Mouse (Mus musculus) adrenal gland, adult 2 months (tissue): Measurements from ENCODE around the gene Ccdc50. TPM values are rescaled to one million over a fixed set of nuclear protein-coding genes. Genes with fewer than 3 reads are reported as not detected.

ENCODE experiments used
- DNase-seq: peaks from one replicate; pipeline ENCODE4 v3.0.0; 2021
- long read RNA-seq: library from polyadenylated mRNA; stranded (forward); transcript quantifications from one replicate; pipeline ENCODE4 v2.0.0, GENCODE M21; 2021
- polyA plus RNA-seq: library from polyadenylated mRNA; depleted of rRNA; stranded (reverse); fragments of >200 nt; gene quantifications from 2 replicates; pipeline ENCODE4 v1.2.3, GENCODE M21; 2012; rRNA removed
- total RNA-seq, 2 experiments: library from RNA; stranded (reverse); gene quantifications; 2 replicates each; pipeline ENCODE4 v1.2.3; 2021

Gene Ccdc50
- total RNA-seq: 10 to 100 TPM; 81.4 to 87.1 TPM
- polyA plus RNA-seq: 17.9 and 28.6 TPM in 2 replicates
- long read RNA-seq, full-length matches to known transcripts: 13 of 19 reads
- long read RNA-seq, partial matches to known transcripts: 2 of 19 reads
- long read RNA-seq, other reads (novel, unspliced or antisense): 4 of 19 reads

DNA sequence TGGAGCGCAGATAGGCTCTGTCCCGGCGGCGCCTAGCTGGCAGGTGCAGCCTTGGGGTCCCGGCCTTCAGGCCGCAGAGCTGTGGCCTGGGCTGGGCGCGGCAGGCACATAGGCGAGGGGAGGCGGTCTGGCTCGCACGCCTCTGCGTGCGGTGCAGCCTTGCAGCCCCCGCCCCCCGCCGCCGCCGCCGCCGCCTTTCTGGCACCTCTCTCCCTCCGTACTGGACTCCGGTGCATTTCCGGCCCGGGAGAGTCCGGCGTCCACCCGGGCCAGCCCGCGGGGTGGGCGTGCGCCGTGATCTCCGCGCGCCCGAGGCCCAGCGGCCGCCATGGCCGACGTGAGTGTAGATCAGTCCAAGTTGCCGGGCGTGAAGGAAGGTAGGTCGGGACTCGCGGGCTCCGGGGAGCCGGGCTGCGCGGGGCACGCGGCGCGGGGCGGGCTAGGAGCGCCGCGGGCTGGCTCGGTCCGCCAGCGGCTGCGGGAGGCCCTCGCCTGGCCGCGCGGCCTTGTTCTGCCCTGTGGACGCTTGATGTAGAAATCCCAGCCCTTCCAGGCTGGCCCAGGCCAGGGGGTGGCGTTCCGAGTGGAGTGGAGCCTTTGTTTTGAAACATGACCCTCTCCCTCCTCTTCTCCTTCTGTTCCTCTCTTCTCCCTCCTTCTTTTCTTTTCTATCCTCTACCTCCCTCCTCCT is at the start of gene Ccdc50:
TSS of gene Ccdc50 (plus strand) at position 109 of the 691 bp plus-strand sequence.
- DNase-seq: peak; percentile 92

DNA sequence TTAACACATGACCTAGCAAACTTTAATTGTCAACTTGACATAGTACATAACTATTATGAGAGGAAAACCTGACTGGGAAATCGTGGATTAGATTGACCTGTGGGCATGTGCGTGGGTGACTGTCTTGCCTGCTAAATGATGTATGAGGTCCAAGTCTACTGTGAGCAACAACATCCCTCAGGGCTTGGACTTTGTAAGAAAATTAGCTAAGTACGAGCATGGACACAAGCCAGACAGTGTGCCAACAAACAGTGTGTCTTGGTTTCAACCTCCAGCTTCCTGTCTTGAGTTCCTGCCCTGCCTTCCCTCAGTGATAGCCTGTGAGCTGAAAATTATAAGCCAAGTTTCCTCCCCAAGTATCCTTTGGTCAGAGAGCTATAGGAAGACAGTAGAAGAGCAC is 41.1 kb upstream of the Ccdc50 start:
- no peak for DNase-seq

DNA sequence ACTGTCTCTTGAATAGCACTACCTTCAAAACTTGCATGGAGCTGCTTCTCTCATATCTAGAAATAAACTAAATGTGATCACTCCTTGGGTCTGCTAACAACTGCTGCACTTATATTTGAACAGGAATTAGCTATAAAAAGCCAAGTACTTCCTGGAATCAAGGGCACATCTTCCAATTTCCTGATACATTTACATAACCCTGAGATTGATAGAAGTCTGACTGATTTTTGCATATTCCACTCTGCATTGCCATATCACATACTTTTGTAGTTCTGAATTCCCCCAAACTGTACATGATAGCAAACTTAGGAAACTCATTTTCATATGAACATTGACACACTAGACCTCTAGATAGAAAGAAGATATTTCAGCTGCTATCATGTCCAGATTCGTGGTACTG is 40.3 kb upstream of the Ccdc50 start:
- no peak for DNase-seq

DNA sequence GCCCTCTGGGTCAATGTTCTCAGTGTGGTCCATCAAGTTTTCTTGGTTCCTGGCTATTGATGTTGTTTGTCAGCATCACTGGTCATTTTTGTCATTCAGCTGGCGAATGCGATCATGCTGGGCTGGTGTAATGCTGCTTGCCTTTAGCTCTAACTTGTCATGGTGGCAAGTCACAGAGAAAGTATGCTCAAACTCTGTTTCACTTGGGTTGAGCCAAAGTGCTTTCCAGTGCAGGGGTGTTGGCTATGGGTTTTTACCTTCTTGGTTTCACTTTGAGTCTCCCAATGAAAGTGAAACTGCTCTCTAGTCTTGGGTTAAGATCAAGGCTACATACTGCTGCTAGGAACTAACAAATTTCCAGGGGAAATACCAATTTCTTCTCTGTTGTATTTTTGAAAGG is 39.4 kb upstream of the Ccdc50 start:
- DNase-seq: no peak

DNA sequence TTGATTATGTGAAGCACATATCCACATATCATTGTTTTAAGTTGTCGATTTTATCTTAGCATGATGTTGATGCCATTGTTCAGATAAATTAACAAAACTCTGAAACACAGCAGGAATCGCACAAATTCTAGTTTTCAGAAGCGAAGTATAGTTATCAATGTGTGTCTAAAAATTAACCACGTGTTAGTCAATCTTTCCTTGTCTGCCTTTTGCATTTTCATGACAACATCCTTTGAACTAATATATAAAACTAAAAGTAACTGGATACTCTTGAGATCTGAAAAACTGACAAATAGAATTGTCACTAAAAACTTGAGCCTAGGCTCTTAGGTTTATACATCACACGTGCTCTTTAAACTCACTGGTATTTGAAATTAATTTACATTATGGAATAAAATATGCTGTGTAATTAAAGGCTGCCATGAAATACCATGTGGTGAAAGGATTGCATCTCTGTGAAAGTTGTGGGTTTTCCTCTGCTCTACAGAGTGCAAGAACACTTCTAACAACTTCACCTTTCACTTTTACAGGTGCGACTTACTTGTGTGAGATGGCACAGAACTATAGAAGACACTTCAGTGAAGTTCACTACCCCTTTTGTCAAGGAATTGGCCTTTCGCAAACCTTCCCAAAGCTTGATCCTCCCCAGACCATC is 38.7 kb upstream of the Ccdc50 start:
- DNase-seq: no peak

DNA sequence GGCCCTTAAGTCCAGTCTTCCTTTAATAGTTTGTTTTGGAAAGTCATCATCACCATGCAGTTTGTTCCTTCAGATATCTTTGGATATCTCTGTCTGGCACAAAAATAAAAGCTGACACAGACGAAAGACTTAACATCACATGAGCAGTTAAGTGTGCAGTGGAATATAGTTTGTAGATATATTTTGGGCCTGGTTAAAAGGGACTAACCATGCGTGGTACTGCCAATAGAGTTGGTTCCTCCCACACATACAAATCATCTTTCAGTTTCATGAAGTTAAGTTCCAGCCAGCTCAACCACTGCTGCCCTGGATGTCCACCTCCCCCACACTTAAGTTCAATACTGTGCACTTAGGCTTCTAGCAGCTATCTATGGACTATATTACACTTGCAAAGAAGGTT is 34.2 kb upstream of the Ccdc50 start:
- no peak for DNase-seq

DNA sequence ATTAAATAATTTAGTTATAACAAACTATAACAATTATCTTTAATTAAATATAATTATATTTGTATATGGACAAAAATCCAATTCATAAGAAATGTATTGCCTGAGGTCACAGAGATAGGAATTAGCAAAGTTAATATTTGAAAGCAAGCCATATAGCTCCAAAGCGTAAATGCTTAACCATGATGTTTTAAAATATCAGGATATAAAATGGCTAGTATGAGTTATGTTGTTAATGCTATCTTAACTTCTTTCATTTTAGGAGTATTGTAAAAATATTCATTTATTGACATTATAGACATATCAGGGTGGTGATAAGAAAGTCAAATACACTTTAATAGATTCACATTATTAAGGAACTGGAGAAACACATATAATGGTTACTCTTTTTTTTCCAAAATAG is 28.6 kb upstream of the Ccdc50 start:
- DNase-seq: no peak

DNA sequence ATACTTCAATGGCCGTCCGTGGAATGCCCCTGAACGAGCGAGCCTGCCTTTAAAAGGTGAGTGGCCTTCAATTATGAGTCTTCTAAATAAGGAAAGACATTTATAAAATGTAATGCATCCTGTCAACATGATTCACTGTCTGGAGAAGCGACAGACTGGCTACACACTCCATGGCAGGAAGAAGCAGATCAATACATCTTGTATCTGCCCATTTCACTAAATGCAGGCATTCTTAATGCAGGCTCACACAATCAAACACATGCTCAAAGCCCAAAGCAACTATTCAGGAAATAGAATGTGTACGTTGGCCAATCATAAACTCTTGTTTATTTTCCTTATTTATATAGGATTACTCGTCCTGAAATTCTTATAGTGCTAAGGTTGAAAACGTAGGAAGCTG is 18.5 kb upstream of the Ccdc50 start, which contains the start of gene Uts2b:
TSS of gene Uts2b (minus strand) at position 49 of the 400 bp plus-strand sequence.
- DNase-seq: no peak

DNA sequence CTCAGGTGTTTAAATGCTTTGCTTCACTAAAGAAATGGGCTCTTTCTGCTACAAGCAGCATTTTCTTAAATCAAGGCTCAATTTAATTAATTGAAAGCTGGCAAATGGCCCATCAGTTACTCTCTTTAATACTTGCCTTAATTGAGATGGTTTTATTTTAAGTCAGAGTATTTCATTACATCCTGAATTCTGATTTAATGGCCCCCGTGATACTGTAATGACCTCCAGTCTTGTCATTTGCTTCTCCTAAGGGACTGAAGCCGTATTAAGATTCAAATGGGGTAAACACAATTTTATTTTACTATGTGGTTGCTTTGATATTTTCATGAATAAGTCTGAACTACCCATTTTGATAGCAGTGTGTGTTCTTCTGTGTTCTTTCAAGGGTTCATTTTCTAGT is 18.0 kb upstream of the Ccdc50 start:
- no peak for DNase-seq

DNA sequence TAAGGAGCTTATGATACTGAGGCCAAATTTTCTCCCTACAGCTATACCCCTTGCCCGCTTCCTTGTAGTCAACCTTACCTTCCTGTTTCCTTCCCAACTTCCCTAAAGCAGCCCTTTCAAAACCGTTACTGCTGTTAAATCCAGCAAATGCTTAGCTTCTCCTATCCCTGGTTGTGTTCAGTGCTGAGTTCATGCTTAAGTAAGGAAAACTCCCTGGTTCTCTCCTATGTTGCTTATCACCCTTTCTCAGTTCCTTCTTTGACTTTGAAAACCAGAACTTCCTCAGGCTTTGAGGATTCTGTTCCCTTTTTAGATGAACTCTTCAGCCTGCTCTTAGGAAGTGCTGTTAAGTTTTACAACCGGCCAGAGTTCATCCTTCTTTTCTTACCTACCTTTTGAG is 14.5 kb upstream of the Ccdc50 start:
- no peak for DNase-seq

DNA sequence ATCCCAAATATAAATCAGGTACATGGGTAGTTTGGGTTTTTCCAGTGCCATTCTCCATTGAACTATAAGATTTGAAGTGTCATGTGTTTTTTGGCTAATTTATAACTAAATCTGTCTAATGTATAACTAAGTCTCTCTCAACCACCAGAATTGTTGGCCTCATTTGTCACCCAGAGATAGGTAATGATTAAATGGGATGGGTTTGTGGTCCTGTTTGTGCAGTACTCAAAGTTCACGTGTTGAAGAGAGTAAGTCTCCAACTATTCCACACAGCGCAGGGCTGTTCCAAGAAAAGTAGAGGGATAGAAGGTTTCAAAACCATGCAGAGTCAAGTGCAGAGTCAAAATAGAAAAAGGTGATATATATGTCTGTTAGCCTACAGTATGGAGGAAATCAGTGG is 13.4 kb upstream of the Ccdc50 start:
- no peak for DNase-seq

DNA sequence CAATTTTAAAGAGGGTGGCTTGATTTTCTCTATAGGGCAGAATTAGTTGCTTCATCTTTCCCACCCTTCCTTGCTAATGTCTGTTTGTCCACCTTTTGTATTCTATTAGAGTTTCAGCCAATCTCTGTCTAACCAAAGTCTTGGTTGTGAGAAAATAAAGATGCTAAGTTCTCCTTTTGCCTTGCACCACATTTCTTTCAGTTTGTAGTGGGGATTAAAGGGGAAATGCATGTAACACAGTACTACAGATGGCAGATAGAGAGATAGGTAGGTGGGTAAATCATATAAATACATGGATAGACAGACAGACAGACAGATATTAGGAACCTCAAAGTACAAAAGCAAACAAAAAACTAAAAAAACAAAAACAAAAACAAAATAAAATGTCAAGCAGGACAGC is 12.1 kb upstream of the Ccdc50 start:
- no peak for DNase-seq

DNA sequence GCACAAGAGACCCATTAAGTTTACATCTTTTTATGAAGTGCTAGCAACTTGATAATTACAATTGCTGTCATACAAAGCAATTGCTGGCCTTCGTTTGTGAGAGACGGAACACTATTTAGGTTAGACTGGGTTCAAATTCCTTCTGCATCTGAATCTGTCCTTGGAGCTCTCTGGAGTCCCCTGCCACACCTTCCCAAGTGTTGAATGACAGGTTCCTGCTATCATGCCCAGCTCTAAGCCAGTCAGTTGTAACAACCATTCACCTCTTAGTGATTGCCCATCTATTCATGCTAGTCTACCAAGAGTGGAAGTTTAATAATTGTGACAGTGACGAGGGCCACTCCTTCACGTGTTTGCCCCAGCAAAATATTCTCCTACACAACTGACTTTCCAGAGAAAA is 6.5 kb upstream of the Ccdc50 start:
- DNase-seq: no peak

DNA sequence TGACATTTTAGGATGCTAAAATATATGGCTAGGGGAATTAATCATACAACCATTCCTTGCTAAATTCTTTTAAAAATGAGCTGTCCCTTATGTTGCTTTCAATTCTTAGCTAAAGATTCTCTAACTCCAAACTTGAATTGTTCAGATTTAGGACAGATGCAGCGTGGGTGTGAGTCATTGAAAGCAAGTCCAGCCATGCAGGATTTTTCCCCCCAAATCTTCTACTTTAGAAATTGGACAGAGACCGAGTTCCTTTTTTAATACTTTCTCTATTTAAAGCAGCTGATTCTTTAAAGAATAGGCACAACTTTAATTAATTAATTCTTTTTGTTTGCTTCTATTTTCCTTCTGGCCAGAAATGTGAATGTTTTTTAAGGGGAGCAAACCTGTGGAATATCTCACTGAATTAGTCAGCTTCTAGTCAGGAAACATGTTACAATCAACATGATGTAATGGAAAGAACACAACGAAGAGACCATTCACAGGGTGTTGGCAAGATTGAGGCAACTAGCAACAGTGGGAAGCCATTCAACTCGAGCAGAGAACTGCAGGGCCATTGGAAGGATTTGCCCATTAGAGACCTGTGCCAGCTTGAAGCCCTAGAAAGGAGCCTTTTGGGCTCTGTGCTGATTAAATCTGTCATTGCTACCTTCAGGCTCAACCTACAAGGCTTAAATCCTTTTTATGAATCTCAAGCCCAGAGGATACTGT is 3.6 kb upstream of the Ccdc50 start:
- no peak for DNase-seq

DNA sequence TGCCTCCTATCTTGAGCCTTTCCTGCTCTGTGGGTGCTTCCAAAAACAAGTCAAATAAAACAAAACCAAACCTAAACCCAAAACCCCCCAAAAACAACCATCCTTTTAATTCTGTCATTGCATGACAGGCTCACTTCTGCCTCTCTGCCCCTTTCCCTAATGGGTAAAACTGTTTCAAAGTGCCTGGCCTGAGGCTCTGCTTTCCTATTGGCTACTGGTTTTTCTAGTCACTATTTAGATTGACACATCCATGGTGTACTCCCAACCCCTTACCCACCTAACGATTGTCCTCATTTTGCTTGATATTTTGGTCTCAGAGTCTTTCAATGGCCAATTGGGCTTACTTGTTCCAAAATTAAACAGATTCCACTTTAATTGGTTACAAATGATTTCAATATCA is 3.0 kb upstream of the Ccdc50 start:
- no peak for DNase-seq

DNA sequence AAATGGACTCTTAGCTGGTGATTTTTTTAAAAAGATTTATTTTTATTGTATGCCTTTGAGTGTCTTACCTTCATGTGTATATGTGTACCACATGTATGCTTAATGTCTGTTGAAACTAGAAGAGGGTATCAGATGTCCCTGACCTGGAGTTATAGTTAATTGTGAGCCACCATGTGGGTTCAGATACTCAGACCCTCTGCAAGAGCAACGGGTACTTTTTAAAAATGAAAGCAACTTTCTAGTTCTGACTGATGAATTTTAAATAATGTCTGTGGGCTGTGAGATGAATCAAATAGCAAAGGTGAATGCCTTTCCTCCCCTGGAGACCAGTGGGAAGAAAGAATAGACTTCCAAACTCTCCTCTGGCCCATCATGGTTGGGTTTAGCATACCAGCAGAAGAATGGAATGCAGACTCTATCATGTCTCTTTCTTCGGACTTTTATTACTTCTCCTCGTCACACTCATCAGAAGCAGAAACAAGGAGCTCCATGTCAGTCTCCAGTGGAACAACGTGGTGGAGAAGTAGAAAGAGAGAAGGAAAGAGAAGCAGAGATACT is 1.7 kb upstream of the Ccdc50 start:
- DNase-seq: no peak

DNA sequence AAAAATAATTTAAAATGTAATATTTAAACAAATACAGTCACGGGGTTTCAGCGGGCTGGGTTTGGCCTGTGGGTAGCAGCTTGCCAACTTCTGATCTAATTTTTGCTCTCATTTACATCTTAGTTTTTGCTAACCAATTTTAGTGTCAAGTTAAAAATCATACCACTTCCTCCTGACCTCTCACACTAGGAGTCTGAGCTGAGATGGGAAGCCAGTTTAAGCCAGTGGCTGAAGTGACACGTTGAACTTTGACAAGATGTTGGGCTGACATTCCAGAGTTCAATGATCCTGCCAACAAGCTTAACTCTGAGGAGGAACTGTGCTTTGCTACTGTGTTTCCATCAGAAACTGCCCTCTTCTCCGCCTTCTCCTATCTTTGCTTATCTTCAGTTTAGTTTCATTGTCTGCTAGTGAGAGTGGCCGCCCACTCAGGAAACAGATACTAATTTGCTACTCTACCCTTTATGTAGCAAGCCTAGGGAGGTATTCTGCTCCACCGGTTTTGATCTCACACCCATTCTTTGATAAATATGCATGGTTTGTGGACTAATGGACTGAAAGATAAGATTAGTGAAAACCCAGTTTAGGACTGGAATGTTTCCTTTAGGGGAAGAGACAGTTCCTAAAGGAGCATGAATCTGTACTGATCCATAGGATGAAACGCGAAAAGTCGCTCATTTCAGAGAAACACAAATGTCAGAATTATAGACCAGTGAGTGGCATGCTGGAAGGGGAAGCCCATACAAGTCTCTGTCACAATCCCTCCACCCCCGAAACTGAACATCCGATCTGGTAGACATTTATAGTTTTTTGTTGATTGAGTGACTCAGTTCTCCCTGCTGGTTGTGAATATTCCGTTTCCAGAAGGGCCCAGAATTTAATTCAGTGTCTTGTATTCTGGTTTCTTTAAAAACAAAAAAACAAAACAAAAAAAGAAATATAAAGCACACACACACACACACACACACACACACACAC is 746 bp upstream of the Ccdc50 start:
- DNase-seq: no peak

DNA sequence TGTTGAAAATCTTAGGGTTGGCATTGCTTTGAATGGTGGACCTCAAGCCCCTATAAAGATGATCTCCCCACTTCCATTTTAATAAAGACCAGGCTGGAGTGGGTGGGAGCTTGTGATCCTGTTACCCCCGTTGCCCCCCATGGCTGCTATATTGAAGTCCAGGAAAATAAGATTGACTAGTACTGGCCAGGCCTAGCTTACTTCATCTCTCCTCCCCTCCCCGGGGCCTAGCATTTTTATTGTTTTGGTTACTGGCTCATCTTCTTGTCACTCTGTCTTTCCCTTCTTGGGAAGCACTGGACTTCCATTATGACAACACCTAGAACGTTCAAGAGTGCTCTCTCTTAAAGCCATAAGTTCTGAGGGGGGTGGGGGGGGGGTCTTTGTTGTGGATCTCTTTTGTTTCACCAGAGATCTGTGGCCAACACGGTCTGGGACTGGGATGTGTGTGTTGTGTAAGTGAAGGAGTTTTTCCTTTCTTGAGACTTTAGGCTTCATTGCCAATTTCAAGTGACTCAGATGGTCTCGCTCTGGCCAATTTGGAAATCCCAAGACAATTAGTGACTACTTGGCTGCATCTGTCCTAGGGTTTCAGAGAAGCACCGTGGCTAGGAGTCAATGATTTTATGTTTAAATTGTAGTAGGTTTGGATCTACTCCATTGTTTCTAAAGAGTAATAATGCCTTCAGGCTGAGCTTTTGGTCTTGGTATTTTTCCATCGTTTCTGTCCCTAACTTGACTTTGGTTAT is 1.0 kb downstream of the Ccdc50 start:
- DNase-seq: peak; percentile 30

DNA sequence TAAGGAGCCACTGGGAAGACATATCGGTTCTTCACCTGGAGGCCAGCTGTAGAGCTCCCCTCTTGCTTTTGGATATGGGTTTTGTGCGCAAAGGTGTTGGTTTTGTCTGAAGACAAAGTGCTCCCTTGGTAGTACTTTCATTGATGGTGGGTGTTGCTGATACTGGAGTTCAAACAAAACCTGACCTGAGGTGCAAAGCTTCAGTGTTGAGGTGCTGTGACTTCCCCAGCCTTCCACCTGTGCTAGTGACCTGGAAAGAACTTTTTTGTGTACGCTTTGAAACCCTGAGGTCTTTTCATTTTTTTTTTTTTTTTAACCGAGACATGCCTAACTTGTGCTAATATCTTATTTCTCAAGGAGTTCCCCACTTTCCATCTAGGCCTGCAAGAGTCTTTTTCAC is 1.6 kb downstream of the Ccdc50 start:
- DNase-seq: no peak

DNA sequence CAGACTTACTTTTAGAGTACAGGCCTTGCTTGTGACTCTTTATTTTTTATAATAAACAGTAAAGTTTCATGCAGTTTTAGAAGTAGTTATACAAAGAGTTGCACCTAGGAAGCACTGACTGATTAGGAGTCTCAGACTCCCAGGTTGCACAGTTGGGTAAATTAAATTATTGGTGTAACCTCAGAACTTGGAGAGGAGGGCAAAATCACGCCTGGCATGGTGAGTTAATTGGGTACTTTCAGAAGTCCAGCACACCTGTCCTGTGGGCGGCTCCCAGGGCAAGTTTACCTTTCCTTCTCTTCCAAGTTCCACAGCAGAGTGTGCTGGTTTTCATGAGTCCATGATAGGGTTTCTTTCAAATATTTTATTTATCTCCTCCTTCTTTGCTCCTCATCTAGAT is 3.2 kb downstream of the Ccdc50 start:
- DNase-seq: no peak
